Mouse (Mus musculus) MEL (cell line): ENCODE measurements around the gene Tiam1. TPM values are rescaled to one million over a fixed set of nuclear protein-coding genes. Genes with fewer than 3 reads are reported as not detected.

Experiments
- DNase-seq: peaks from one replicate; pipeline ENCODE4 v3.0.0; 2011; ENCODE audit warnings: low read depth, low spot score
- H3K27ac ChIP-seq: 2 replicates; pipeline ENCODE4 v1.5.1; 2012; ENCODE audit warnings: low read depth, mild to moderate bottlenecking, control low read depth, low read length, moderate library complexity; ENCODE audit not compliant: control insufficient read depth
- H3K27me3 ChIP-seq, 2 experiments: fragments of 150-350 bp in 1 of 2; sonication (generic) in 1 of 2; 2 replicates each; pipeline ENCODE4 v1.6.1; 2012; ENCODE audit warnings: low read length in 2 of 2, mild to moderate bottlenecking in 2 of 2, improper control_type of control experiment in 1 of 2, moderate library complexity in 1 of 2; ENCODE audit not compliant: insufficient read depth in 2 of 2, control insufficient read depth in 1 of 2
- H3K36me3 ChIP-seq, 2 experiments: 2 replicates each; pipeline ENCODE4 v1.6.1; 2012 to 2014; ENCODE audit warnings: low read length in 2 of 2, improper control_type of control experiment in 1 of 2, inconsistent platforms in 1 of 2, mild to moderate bottlenecking in 1 of 2; ENCODE audit not compliant: insufficient read depth in 2 of 2, control insufficient read depth in 1 of 2
- H3K4me1 ChIP-seq, 2 experiments: fragments of 150-350 bp in 1 of 2; sonication (generic) in 1 of 2; 2 replicates each; pipeline ENCODE4 v1.6.1; 2012; ENCODE audit warnings: low read length in 2 of 2, improper control_type of control experiment in 1 of 2, mild to moderate bottlenecking in 1 of 2; ENCODE audit not compliant: insufficient read depth in 2 of 2, control insufficient read depth in 1 of 2
- H3K4me3 ChIP-seq, 2 experiments: fragments of 150-350 bp in 1 of 2; sonication (generic) in 1 of 2; 2 replicates each; pipeline ENCODE4 v1.5.1; 2012; ENCODE audit warnings: low read depth in 2 of 2, low read length in 2 of 2, mild to moderate bottlenecking in 2 of 2, moderate library complexity in 2 of 2, control low read depth in 1 of 2, improper control_type of control experiment in 1 of 2; ENCODE audit not compliant: control insufficient read depth in 1 of 2, insufficient read depth in 1 of 2
- H3K79me2 ChIP-seq: 2 replicates; pipeline ENCODE4 v1.6.1; 2012; ENCODE audit warnings: mild to moderate bottlenecking, low read length, moderate library complexity; ENCODE audit not compliant: control insufficient read depth, poor library complexity, insufficient read depth
- H3K9ac ChIP-seq: 2 replicates; pipeline ENCODE4 v1.6.1; 2012; ENCODE audit warnings: low read depth, mild to moderate bottlenecking, control low read depth, low read length, moderate library complexity; ENCODE audit not compliant: control insufficient read depth, poor library complexity, severe bottlenecking
- H3K9me3 ChIP-seq: fragments of 150-350 bp; sonication (generic); replicated peaks from 2 replicates; pipeline ENCODE4 v1.6.1; 2012; ENCODE audit warnings: mild to moderate bottlenecking, low read length, improper control_type of control experiment, moderate library complexity; ENCODE audit not compliant: insufficient read depth
- BHLHE40 ChIP-seq: IDR thresholded peaks from 2 replicates; pipeline ENCODE4 v1.6.1; 2012; ENCODE audit warnings: low read depth, mild to moderate bottlenecking, inconsistent platforms, low read length, improper control_type of control experiment, borderline replicate concordance
- CHD1 ChIP-seq: IDR thresholded peaks from 2 replicates; pipeline ENCODE4 v1.6.1; 2012; ENCODE audit warnings: low read depth, mild to moderate bottlenecking, inconsistent platforms, low read length, improper control_type of control experiment
- CHD2 ChIP-seq: IDR thresholded peaks from 2 replicates; pipeline ENCODE4 v1.6.1; 2011; ENCODE audit warnings: low read length, improper control_type of control experiment
- CTCF ChIP-seq, 3 experiments: IDR thresholded peaks in 2 of 3; conservative IDR thresholded peaks in 1 of 3; 2 replicates each; pipeline ENCODE4 v1.5.1; 2011 to 2012; ENCODE audit warnings: low read length in 3 of 3, low read depth in 2 of 3, mild to moderate bottlenecking in 2 of 3, improper control_type of control experiment in 1 of 3, inconsistent platforms in 1 of 3, mixed read lengths in 1 of 3, moderate library complexity in 1 of 3; ENCODE audit not compliant: control insufficient read depth in 1 of 3, insufficient read depth in 1 of 3, poor library complexity in 1 of 3, severe bottlenecking in 1 of 3
- E2F4 ChIP-seq: IDR thresholded peaks from 2 replicates; pipeline ENCODE4 v1.6.1; 2011; ENCODE audit warnings: low read depth, low read length, improper control_type of control experiment, borderline replicate concordance
- ELF1 ChIP-seq: IDR thresholded peaks from 2 replicates; pipeline ENCODE4 v1.6.1; 2014; ENCODE audit warnings: low read depth, mild to moderate bottlenecking, inconsistent platforms, low read length, improper control_type of control experiment, moderate library complexity
- EP300 ChIP-seq, 2 experiments: IDR thresholded peaks; 2 replicates each; pipeline ENCODE4 v1.6.1; 2011; ENCODE audit warnings: improper control_type of control experiment in 2 of 2, low read length in 2 of 2, low read depth in 1 of 2, mild to moderate bottlenecking in 1 of 2
- ETS1 ChIP-seq: IDR thresholded peaks from 2 replicates; pipeline ENCODE4 v1.6.1; 2012; ENCODE audit warnings: low read depth, mild to moderate bottlenecking, inconsistent platforms, low read length, improper control_type of control experiment, moderate library complexity
- GABPA ChIP-seq: IDR thresholded peaks from 2 replicates; pipeline ENCODE4 v1.6.1; 2012; ENCODE audit warnings: low read depth, mild to moderate bottlenecking, inconsistent platforms, low read length, improper control_type of control experiment, moderate library complexity
- GATA1 ChIP-seq: IDR thresholded peaks from 2 replicates; pipeline ENCODE4 v1.6.1; 2011; ENCODE audit warnings: low read depth, low read length, improper control_type of control experiment
- HCFC1 ChIP-seq: IDR thresholded peaks from 2 replicates; pipeline ENCODE4 v1.6.1; 2012; ENCODE audit warnings: low read depth, mild to moderate bottlenecking, inconsistent platforms, low read length, improper control_type of control experiment, moderate library complexity
- JUND ChIP-seq: IDR thresholded peaks from 2 replicates; pipeline ENCODE4 v1.6.1; 2011; ENCODE audit warnings: low read depth, mild to moderate bottlenecking, improper control_type of control experiment, low read length
- KAT2A ChIP-seq: conservative IDR thresholded peaks from 2 replicates; pipeline ENCODE4 v1.6.1; 2012; ENCODE audit warnings: low read depth, low read length, improper control_type of control experiment, inconsistent platforms
- MAFK ChIP-seq: IDR thresholded peaks from 2 replicates; pipeline ENCODE4 v1.6.1; 2011; ENCODE audit warnings: low read depth, mild to moderate bottlenecking, low read length, improper control_type of control experiment, borderline replicate concordance
- MAX ChIP-seq: IDR thresholded peaks from 2 replicates; pipeline ENCODE4 v1.6.1; 2011; ENCODE audit warnings: low read length, improper control_type of control experiment
- MEF2A ChIP-seq: IDR thresholded peaks from 2 replicates; pipeline ENCODE4 v1.6.1; 2014; ENCODE audit warnings: low read depth, mild to moderate bottlenecking, inconsistent platforms, low read length, improper control_type of control experiment; ENCODE audit not compliant: poor library complexity, insufficient replicate concordance, severe bottlenecking; ENCODE audit errors: extremely low read depth
- MXI1 ChIP-seq: IDR thresholded peaks from 2 replicates; pipeline ENCODE4 v1.6.1; 2011; ENCODE audit warnings: mild to moderate bottlenecking, low read depth, low read length, improper control_type of control experiment
- MYB ChIP-seq: IDR thresholded peaks from 2 replicates; pipeline ENCODE4 v1.6.1; 2011; ENCODE audit warnings: mild to moderate bottlenecking, low read depth, low read length, improper control_type of control experiment
- MYC ChIP-seq: IDR thresholded peaks from 2 replicates; pipeline ENCODE4 v1.6.1; 2011; ENCODE audit warnings: low read depth, mild to moderate bottlenecking, low read length, improper control_type of control experiment, moderate library complexity
- NELFE ChIP-seq: IDR thresholded peaks from 2 replicates; pipeline ENCODE4 v1.6.1; 2011; ENCODE audit warnings: low read depth, low read length, improper control_type of control experiment
- NRF1 ChIP-seq: IDR thresholded peaks from 2 replicates; pipeline ENCODE4 v1.6.1; 2014; ENCODE audit warnings: low read depth, mild to moderate bottlenecking, inconsistent platforms, low read length, improper control_type of control experiment, moderate library complexity; ENCODE audit not compliant: poor library complexity, insufficient read depth, severe bottlenecking
- POLR2A ChIP-seq, 2 experiments: IDR thresholded peaks; 2 replicates each; pipeline ENCODE4 v1.6.1; 2011 to 2012; ENCODE audit warnings: low read length in 2 of 2, mild to moderate bottlenecking in 2 of 2, control low read depth in 1 of 2, improper control_type of control experiment in 1 of 2, low read depth in 1 of 2, moderate library complexity in 1 of 2; ENCODE audit not compliant: control insufficient read depth in 1 of 2, insufficient read depth in 1 of 2, poor library complexity in 1 of 2
- POLR2AphosphoS2 ChIP-seq: IDR thresholded peaks from 2 replicates; pipeline ENCODE4 v1.6.1; 2011; ENCODE audit warnings: low read length, improper control_type of control experiment
- POLR2AphosphoS5 ChIP-seq: IDR thresholded peaks from 2 replicates; pipeline ENCODE4 v1.6.1; 2012; ENCODE audit warnings: low read depth, borderline replicate concordance, mild to moderate bottlenecking, inconsistent platforms, low read length, moderate library complexity, mixed read lengths
- RCOR1 ChIP-seq: IDR thresholded peaks from 2 replicates; pipeline ENCODE4 v1.6.1; 2012; ENCODE audit warnings: low read depth, mild to moderate bottlenecking, inconsistent platforms, low read length, improper control_type of control experiment
- SMC3 ChIP-seq: IDR thresholded peaks from 2 replicates; pipeline ENCODE4 v1.6.1; 2011; ENCODE audit warnings: low read depth, low read length, improper control_type of control experiment
- TCF12 ChIP-seq: IDR thresholded peaks from 2 replicates; pipeline ENCODE4 v1.6.1; 2014; ENCODE audit warnings: low read depth, mild to moderate bottlenecking, inconsistent platforms, low read length, improper control_type of control experiment, moderate library complexity
- UBTF ChIP-seq: IDR thresholded peaks from 2 replicates; pipeline ENCODE4 v1.6.1; 2012; ENCODE audit warnings: low read depth, mild to moderate bottlenecking, inconsistent platforms, low read length, improper control_type of control experiment, moderate library complexity, borderline replicate concordance; ENCODE audit not compliant: insufficient read depth
- USF1 ChIP-seq: IDR thresholded peaks from 2 replicates; pipeline ENCODE4 v1.6.1; 2014; ENCODE audit warnings: low read depth, mild to moderate bottlenecking, inconsistent platforms, low read length, improper control_type of control experiment, moderate library complexity
- USF2 ChIP-seq, 2 experiments: IDR thresholded peaks; 2 replicates each; pipeline ENCODE4 v1.6.1; 2011 to 2012; ENCODE audit warnings: improper control_type of control experiment in 2 of 2, low read length in 2 of 2, borderline replicate concordance in 1 of 2, inconsistent platforms in 1 of 2, low read depth in 1 of 2, mild to moderate bottlenecking in 1 of 2; ENCODE audit not compliant: insufficient read depth in 1 of 2
- ZC3H11A ChIP-seq: IDR thresholded peaks from 2 replicates; pipeline ENCODE4 v1.6.1; 2012; ENCODE audit warnings: low read depth, mild to moderate bottlenecking, inconsistent platforms, low read length, improper control_type of control experiment
- ZKSCAN1 ChIP-seq: IDR thresholded peaks from 2 replicates; pipeline ENCODE4 v1.6.1; 2012; ENCODE audit warnings: low read depth, mild to moderate bottlenecking, inconsistent platforms, low read length, improper control_type of control experiment, moderate library complexity
- ZMIZ1 ChIP-seq: IDR thresholded peaks from 2 replicates; pipeline ENCODE4 v1.6.1; 2012; ENCODE audit warnings: low read depth, mild to moderate bottlenecking, inconsistent platforms, low read length, improper control_type of control experiment, moderate library complexity
- ZNF384 ChIP-seq: IDR thresholded peaks from 2 replicates; pipeline ENCODE4 v1.6.1; 2012; ENCODE audit warnings: low read depth, mild to moderate bottlenecking, inconsistent platforms, low read length, improper control_type of control experiment
- polyA plus RNA-seq, 2 experiments: library from polyadenylated mRNA; stranded (reverse) in 1 of 2; unstranded in 1 of 2; fragments of >175 nt in 1 of 2; fragments of >200 nt in 1 of 2; gene quantifications; 2 replicates each; pipeline versions ENCODE4 v1.2.1 to v1.2.4; 2012; ENCODE audit warnings: low replicate concordance in 2 of 2, low read depth in 1 of 2; ENCODE audit not compliant: insufficient read length in 2 of 2, insufficient read depth in 1 of 2, missing spikeins in 1 of 2
- total RNA-seq: library from RNA; depleted of rRNA; stranded (reverse); fragments of 300-350 nt; gene quantifications from 2 replicates; pipeline ENCODE4 v1.2.3, GENCODE M21; 2012

Gene Tiam1
- total and polyA plus RNA-seq, 3 experiments = 15.0 to 23.9 (median 19.9) TPM

DNA sequence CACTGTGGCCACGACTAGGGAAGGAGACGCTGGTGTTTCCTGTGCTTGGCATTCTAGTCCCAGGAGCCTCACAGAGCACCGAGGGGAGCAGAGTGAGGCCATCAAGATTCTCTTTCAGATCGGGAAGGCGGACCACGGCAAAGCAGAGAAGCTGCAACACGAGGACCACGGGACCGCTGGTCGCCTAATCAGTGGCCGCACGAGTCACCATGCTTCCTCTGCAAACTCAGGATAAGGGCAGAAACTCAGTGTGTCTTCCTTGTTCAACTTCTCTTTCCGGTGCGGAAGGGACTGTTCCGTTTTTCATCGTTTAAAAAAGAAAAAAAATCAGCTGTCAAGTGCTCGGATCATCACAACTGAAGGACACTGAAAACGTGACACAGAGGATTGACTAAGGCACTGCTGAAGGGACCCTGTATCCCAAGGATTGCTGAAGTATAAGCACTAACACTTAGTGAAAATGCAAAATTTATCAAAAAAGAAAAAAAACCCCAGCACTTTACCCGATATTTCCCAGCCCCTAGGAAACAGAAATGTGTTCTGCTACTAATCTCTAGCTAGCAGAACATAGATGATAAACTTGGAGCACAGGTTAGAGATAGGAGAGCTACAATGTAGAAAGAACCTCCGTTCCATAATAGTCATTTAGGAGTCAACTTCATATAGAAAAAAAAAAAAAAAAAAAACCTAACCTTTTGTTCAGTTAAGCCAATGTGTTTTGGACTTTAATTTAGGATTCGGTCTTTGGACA lies 99.4 kb downstream of the Tiam1 start:
- Histone ChIP-seq H3K9me3 (no peaks in the 10 kb centered on the region), H3K9ac (peak overlapping the region; percentile 46), H3K27ac (peak overlapping the region; percentile 90), H3K79me2 (0 out of 2 replicates have a peak, but pooled peaks cover 2% of the 10 kb centered on the region), H3K36me3 (peaks cover 0 to 53% of the 10 kb centered on the region in 2 experiments; a peak in 2 of 4 replicates), H3K4me1 (peaks cover 30 to 57% of the 10 kb centered on the region in 2 experiments), H3K4me3 (peak overlapping the region; percentile 41 to 57), H3K27me3 (no peaks in the 10 kb centered on the region)
- DNase-seq = peak; percentile 94
- TF ChIP-seq HCFC1 (no peak; the same call in 1 of the 2 replicates), ZMIZ1 (0 out of 2 replicates have a peak, but pooled peaks have one; percentile 40), SMC3 (no peak), USF1 (peak; percentile 75), NELFE (peak; percentile 36; the same call in 1 of the 2 replicates), ETS1 (peak; percentile 91), ELF1 (peak; percentile 57; the same call in 1 of the 2 replicates), MAFK (0 out of 2 replicates have a peak, but pooled peaks have one; percentile 55), BHLHE40 (peak; percentile 94), USF2 (IDR thresholded peaks at IDR 0.05; ENCODE audit: borderline replicate concordance in 1 of 2, insufficient read depth in 1 of 2, low read depth in 1 of 2, low read length in 2 of 2) (no peak), ZC3H11A (no peak), ZNF384 (peak; percentile 88), CTCF (IDR thresholded peaks at IDR 0.05 in 2 of 3, conservative IDR thresholded peaks at IDR 0.05 in 1 of 3; ENCODE audit: control insufficient read depth in 1 of 3, insufficient read depth in 1 of 3, low read depth in 2 of 3, low read length in 3 of 3, poor library complexity in 1 of 3, severe bottlenecking in 1 of 3) (no peak), MEF2A (no peak), E2F4 (no peak), MAX (peak; percentile 91), GABPA (no peak), RCOR1 (peak; percentile 66), POLR2AphosphoS2 (no peak), EP300 (IDR thresholded peaks at IDR 0.05; ENCODE audit: low read depth in 1 of 2, low read length in 2 of 2) (peak; percentile 93 to 94), MYC (peak; percentile 97), MYB (peak; percentile 92), UBTF (0 out of 2 replicates have a peak, but pooled peaks have one; percentile 40), POLR2AphosphoS5 (no peak), TCF12 (peak; percentile 94), CHD2 (no peak), POLR2A (IDR thresholded peaks at IDR 0.05; ENCODE audit: control insufficient read depth in 1 of 2, insufficient read depth in 1 of 2, low read depth in 1 of 2, low read length in 2 of 2, poor library complexity in 1 of 2) (peak in 1 of 2 experiments; percentile 46; a peak in 1 of 4 replicates), NRF1 (no peak), JUND (no peak; the same call in 1 of the 2 replicates), KAT2A (no peak; the same call in 1 of the 2 replicates), ZKSCAN1 (no peak), MXI1 (peak; percentile 88), GATA1 (peak; percentile 93), CHD1 (no peak)
